Mouse (Mus musculus) bone marrow macrophage, adult 2 months (primary cell): ENCODE data around the gene Sesn1. TPM values are rescaled to one million over a fixed set of nuclear protein-coding genes. Genes with fewer than 3 reads are reported as not detected.
"Not testable (repeated sequence)": the region's sequence is repeated elsewhere in the genome, so short reads cannot be mapped to it uniquely, and the experiment has no call there.

Experiments
- H3K27ac ChIP-seq: 2 replicates; pipeline ENCODE4 v1.5.1; 2012; ENCODE audit warnings: low read depth, low read length; ENCODE audit not compliant: insufficient read depth
- H3K4me1 ChIP-seq: 2 replicates; pipeline ENCODE4 v1.6.1; 2012; ENCODE audit warnings: low read length; ENCODE audit not compliant: control insufficient read depth, insufficient read depth
- H3K4me3 ChIP-seq: 2 replicates; pipeline ENCODE4 v1.5.1; 2012; ENCODE audit warnings: mild to moderate bottlenecking, low read length, moderate library complexity; ENCODE audit not compliant: insufficient read depth
- CTCF ChIP-seq: IDR thresholded peaks from 2 replicates; pipeline ENCODE4 v1.5.1; 2012; ENCODE audit warnings: low read depth, mild to moderate bottlenecking, low read length, moderate library complexity
- POLR2A ChIP-seq: IDR thresholded peaks from 2 replicates; pipeline ENCODE4 v1.6.1; 2012; ENCODE audit warnings: mild to moderate bottlenecking, low read depth, low read length, borderline replicate concordance
- polyA plus RNA-seq: library from polyadenylated mRNA; stranded (reverse); fragments of >200 nt; gene quantifications from 2 replicates; pipeline ENCODE4 v1.2.4, GENCODE M21; 2012; ENCODE audit not compliant: missing spikeins, insufficient read depth, insufficient read length

Gene Sesn1
- polyA plus RNA-seq, 1 experiment = 238 TPM

DNA sequence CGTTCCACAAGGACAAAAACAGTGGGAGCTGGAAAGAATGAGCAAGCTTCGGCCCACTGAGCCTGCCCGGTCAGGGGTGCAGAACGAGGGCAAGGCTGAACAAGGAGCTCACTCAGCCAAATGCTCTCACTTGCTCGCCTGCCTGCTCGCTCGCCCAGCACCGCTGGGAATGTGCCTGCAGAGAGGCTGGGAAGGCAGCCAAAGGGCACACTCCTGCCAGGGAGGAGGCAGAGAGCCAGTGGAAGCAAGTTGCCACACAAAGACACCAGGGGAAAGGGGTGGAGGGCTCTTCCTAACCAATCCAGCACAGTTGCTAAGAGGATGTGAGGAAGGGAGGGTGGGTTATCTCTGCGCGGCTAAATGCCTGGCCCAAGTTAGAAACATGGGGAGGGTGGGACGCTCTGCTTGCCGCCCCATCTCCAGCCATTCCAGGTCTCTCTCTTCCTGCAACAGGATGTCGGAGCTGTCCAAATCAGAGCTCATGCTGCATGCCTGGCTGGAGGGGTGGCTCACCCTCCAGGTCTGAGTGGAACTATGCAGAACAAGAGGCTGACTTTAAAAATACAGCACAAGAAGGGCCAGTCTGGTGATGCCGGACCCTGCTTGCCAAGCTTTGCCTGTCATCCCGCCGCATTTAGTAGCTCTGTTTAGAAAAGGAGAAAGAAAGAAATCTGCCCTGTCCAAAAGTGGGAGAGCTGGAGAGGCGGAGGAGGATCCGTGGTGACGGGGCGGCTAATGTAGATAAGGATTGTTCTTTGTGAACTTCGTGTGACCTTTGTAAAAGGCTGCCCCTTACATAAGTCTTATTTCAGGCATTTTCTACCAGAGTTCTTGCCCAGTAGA lies 125.1 kb downstream of the Sesn1 start:
- no peak overlapping the region for H3K4me3 ChIP-seq
- peak overlapping the region; percentile 35; the same call in 1 of the 2 replicates for H3K27ac ChIP-seq
- peaks cover 47% of the 10 kb centered on the region for H3K4me1 ChIP-seq
- no peak for TF ChIP-seq POLR2A
- TF ChIP-seq CTCF = no peak

DNA sequence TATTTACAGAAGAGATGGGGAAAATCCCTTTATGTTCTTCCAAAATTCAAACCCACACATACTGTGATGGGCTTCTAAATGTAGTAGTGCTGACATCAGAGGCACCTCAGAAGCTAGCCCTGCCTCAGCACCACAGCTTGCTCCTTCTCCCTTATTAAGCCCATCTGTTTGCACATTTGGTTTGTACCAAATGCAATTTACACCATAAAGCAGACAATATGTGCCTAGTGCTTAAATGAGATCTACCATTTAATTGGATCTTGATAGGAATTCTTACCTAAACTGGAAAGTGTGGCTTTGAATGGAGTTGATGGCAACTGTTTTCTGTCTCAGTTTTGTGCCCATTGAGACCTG lies 125.7 kb downstream of the Sesn1 start:
- H3K27ac ChIP-seq = no peak overlapping the region
- no peak overlapping the region for H3K4me3 ChIP-seq
- peaks cover 42% of the 10 kb centered on the region for H3K4me1 ChIP-seq
- TF ChIP-seq POLR2A (no peak), CTCF (no peak)

DNA sequence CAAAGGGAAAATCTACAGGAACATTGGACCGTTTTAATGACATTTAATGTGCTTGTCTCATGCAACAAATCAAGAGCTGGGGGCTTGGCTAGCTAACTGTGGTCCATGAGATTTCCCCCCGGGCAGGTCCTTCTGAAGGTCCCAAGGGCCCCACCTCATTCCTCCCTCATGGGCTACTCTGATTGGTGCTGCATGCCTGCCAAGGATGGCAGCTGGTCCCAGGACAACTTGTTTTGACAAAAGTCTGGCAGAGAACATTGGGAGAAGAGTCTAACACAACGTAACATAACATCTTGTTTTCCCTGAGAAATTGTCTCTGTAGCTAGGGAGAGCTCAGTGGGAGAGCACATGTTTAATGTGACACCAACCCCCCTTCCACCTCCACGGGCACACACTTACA lies 126.4 kb downstream of the Sesn1 start:
- no peak overlapping the region for H3K27ac ChIP-seq
- H3K4me3 ChIP-seq = no peak overlapping the region
- H3K4me1 ChIP-seq = peaks cover 42% of the 10 kb centered on the region
- TF ChIP-seq CTCF (no peak), POLR2A (no peak)

DNA sequence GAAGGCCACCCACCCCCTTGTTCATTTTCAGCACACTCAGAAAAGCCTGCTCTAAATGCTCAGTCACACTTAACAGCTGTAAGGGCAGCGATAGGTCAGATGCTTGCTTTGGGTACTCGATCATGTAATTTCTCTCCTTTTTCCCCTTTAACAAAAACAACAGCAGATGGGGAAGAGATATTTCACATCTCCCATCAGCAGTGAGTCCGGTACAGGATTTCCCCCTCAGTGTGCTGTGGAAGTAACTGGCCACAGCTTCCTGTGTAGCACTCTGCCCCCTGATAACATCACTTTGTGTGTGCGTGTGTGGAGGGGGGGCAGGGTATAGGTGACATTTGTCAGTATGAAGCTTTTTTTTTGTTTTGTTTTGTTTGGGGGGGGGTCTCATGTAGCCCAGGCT lies 127.4 kb downstream of the Sesn1 start:
- Histone ChIP-seq H3K4me3 (no peak overlapping the region), H3K4me1 (peaks cover 42% of the 10 kb centered on the region), H3K27ac (peak overlapping the region; percentile 36)
- TF ChIP-seq POLR2A (no peak), CTCF (no peak)

DNA sequence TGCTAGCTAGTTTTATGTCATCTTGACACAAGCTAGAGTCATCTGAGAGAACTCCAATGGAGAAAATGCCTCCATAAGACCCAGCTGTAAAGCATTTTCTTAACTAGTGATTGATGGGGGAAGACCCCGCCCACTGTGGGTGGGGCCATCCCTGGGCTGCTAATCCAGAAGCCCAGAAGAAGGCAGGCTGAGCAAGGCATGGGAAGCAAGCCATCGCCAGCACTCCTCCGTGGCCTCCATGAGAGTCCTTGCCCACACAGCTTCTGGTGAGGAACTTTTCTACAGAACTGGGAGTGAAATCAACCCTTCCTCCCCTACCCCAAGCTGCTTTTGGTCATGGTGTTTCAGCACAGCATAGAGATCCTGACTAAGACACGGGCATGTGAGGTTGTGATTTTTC lies 129.4 kb downstream of the Sesn1 start:
- H3K4me1 ChIP-seq = peaks cover 30% of the 10 kb centered on the region
- TF ChIP-seq POLR2A = no peak
- no peak for TF ChIP-seq CTCF
- no peak overlapping the region for H3K4me3 ChIP-seq
- H3K27ac ChIP-seq = no peak overlapping the region

DNA sequence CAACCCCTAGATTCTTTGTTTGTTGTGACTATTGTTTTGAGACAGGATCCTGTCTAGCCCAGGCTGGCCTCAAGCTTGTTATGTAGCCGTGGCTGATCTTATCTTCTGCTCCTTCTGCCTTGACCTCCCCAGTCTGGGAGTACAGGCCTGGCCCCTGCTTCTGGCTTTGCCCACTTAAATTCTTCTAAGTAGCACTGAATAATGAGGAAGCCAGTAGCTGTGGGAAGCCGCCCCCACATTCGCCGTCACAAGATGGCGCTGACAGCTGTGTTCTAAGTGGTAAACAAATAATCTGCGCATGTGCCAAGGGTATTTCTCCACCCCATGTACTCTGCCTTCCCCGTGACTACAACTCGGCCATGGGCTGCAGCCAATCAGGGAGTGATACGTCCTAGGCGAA lies 142.6 kb downstream of the Sesn1 start:
- H3K4me3 ChIP-seq, H3K27ac ChIP-seq: not testable (repeated sequence)
- H3K4me1 ChIP-seq = peaks cover 15% of the 10 kb centered on the region

DNA sequence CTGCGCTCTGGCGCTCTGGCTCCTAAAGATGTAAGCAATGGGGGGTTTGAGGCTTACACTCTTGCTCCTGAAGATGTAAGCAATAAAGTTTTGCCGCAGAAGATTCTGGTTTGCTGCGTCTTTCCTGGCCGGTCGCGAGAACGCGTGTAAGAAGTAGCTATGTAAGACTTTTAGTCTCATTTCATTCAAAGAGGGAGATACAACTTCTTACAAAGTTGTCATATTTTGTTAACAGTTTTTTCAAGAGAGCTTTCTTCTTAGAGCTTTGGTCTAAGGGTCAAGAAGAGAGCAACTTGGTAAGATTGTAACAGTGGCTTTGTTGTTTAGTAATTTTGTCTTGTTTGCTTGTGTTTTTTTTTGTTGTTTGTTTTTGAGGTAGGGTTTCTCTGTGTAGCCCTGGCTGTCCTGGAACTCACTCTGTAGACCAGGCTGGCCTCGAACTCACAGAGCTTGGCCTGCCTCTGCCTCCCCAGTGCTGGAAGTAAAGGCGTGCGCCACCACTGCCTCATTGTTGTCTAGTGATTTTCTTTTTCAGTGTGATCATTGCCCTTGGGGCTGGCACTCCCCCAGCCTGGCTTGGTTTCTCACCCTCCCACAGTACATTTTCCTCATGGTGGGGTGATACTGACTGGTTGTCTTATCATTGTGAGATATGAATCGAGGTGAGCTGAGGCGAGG lies 143.3 kb downstream of the Sesn1 start:
- H3K4me3 ChIP-seq = no peak overlapping the region
- TF ChIP-seq POLR2A (no peak), CTCF (no peak)
- peaks cover 15% of the 10 kb centered on the region for H3K4me1 ChIP-seq
- no peak overlapping the region for H3K27ac ChIP-seq

DNA sequence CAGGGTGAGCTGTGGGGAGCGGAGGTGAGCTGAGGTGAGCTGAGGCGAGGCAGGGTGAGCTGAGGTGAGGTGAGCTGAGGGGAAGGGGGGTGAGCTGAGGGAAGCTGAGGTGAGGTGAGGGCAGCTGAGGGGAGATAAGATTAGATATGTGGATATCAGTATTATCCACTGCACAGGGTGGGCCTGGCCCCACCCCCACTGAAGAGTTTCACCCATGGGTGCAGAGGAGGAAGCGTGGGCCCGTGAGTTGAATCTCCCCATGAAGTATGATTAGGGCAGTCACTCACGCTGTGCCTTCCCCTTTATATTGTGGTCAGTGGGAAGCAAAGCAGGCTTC lies 143.8 kb downstream of the Sesn1 start:
- H3K27ac ChIP-seq = no peak overlapping the region

DNA sequence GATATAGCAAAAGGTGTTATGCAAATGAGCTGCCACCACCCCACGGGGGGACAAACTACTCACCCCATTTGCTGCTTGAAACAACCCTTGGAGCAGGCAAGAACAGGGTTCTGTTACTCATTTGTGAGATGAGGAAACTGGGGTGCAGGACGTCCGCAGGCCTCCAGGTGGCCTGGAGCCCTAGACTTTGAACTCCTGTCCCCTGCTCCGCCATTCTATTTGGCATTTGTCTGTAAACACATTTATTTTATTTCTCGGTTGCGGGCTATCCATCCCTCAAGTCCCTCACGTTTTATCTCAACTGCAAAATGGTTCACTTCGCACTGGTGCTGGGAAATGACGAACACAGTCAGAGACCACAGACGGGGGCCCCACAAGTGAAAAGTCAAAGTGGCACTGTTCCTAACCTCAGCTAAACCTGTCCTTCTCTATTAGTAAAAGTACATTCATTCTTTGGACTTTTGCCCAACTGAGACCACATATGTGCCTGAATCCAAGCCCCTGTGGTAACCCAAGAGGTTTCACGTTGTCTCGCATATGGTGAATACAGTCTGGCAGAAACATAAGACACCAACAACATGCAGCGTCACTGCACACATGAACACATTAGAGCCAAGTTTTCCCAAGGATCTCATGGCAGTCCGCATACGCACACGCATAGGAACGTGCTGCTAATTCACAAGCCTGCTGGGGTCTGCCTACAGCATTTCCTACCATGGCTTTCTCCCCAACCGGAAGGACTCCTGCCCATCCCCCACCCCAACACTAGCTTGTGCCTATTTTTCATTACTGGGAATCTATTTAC lies 147.9 kb downstream of the Sesn1 start:
- no peak for TF ChIP-seq CTCF
- TF ChIP-seq POLR2A = no peak
- Histone ChIP-seq H3K4me3 (no peak overlapping the region), H3K4me1 (peaks cover 16% of the 10 kb centered on the region), H3K27ac (no peak overlapping the region)

More for the DNA sequence above, 143.8 kb downstream of the Sesn1 start:
- Histone ChIP-seq H3K4me3 (no peak overlapping the region), H3K4me1 (peaks cover 15% of the 10 kb centered on the region)
- no peak for TF ChIP-seq CTCF
- TF ChIP-seq POLR2A = no peak

Other genes with a start within 250 kb of the Sesn1 start
- not detected in 2 replicates for gene Ccdc162, start 93.3 kb upstream of the Sesn1 start, polyA plus RNA-seq
- gene Cep57l1, start 64 bp upstream of the Sesn1 start, polyA plus RNA-seq = 11.8 and 14.5 TPM in 2 replicates
- gene Armc2, start 208.5 kb downstream of the Sesn1 start, polyA plus RNA-seq = 3.3 and 3.9 TPM in 2 replicates